Mouse (Mus musculus) lung, adult 2 months (tissue): ENCODE measurements around the gene Sdr42e1.

Experiments used
- CTCF ChIP-seq: fragments of 200-500 bp; IDR thresholded peaks from 2 replicates; pipeline ENCODE4 v1.5.1; 2011; ENCODE audit warnings: mild to moderate bottlenecking, low read length, control low read depth; ENCODE audit not compliant: insufficient read depth
- POLR2A ChIP-seq: fragments of 200-500 bp; IDR thresholded peaks from 2 replicates; pipeline ENCODE4 v1.6.1; 2011; ENCODE audit warnings: low read depth, mild to moderate bottlenecking, control low read depth, low read length, borderline replicate concordance; ENCODE audit errors: extremely low read depth

DNA sequence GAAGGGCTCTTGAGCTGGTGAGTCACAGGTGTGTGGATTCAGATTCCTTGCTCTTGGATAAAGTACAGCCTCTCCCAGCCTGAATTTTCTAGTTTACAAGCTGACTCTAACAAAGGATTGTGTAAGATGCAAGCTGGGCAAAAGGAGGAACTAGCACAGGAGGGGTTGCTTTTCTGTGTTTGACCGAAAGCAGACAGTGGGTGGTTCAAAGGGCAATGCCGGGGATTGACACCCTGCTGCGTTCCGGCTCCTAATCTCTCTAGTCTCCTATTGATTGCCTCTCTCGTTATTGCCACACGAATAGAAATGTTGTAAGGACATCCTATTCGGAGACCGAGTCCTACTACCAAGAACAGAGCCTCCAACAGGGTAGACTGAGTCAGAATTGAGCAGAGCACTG is 27.2 kb upstream of the Sdr42e1 start:
- TF ChIP-seq CTCF (no peak), POLR2A (no peak)
